8 mouse cellular contexts compared by ENCODE assay signal in the genomic region with DNA sequence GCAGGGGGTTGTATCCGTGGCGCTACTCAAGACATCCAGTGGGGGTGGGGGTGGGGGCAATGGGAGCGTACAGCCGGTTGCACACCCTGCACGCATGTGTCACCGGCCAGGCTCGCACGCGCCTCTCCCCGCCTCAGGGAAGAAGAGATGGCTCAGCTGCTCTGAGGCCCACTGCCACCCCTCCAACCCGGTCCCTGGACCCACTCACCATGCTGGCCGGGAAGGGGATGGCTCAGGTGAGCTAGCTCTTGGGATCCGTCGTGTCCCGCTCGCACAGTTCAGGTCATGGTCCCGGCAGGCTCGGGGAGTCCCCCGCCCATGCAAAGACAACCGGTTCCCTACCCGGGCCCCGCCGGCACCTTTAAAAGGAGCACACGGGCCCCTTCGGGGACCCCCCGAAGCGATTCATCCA. TPM values are rescaled to one million over a fixed set of nuclear protein-coding genes. Genes with fewer than 3 reads are reported as not detected.
A peak's percentile ranks its signal among the peaks of the same experiment; 100 is the strongest.
DNase-seq lines count a peak whose midpoint lies in the region; ATAC-seq and TF ChIP-seq lines count a peak whose summit lies in the region.

No protein-coding gene starts in this region.

- ATAC-seq in erythroid progenitor cell, adult 5-6 weeks (replicated peaks; ENCODE audit: low FRiP score, poor library complexity, severe bottlenecking) = peak; percentile 46

- TF ChIP-seq POLR2A in MEL (IDR thresholded peaks at IDR 0.05; ENCODE audit: control insufficient read depth in 1 of 2, insufficient read depth in 1 of 2, low read depth in 1 of 2, low read length in 2 of 2, poor library complexity in 1 of 2) = no peak

- H3K9ac ChIP-seq in MEL (ENCODE audit: control insufficient read depth, low read depth, low read length, poor library complexity, severe bottlenecking) = peak overlapping the region; percentile 93

- peaks cover 13 to 17% of the 10 kb centered on the region in 2 experiments for H3K4me1 ChIP-seq in MEL (ENCODE audit: control insufficient read depth in 1 of 2, insufficient read depth in 2 of 2, low read length in 2 of 2)

- no peaks in the 10 kb centered on the region for H3K9me3 ChIP-seq in MEL (replicated peaks; ENCODE audit: insufficient read depth, low read length)

- peaks cover under 1 to 4% of the 10 kb centered on the region in 2 experiments; a peak in 2 of 4 replicates for H3K27me3 ChIP-seq in MEL (ENCODE audit: control insufficient read depth in 1 of 2, insufficient read depth in 2 of 2, low read length in 2 of 2)

- DNase-seq in MEL (ENCODE audit: low read depth, low spot score) = peak; percentile 75
- DNase-seq in c-Kit-negative CD71-positive TER-119-positive erythroid progenitor cells, embryonic 14.5 days (ENCODE audit: low read depth, low spot score) = peak; percentile 34
- peak; percentile 8 for DNase-seq in heart, postnatal 25 days (ENCODE audit: low spot score)
- peak; percentile 47 to 48 for DNase-seq in layer of hippocampus, postnatal 10 days (ENCODE audit: low spot score in 2 of 2)
- DNase-seq in lung, postnatal 10 days = peak; percentile 51
- DNase-seq in ovary, postnatal 14 days (ENCODE audit: low spot score) = peak; percentile 33
- DNase-seq in thymus, postnatal 4 days = peak; percentile 71

- TF ChIP-seq RAD21 in MEL (IDR thresholded peaks at IDR 0.05; ENCODE audit: low read depth, low read length) = no peak

- intact Hi-C loops in heart, postnatal 25 days (cut with DNase I) = no loop called here

- TF ChIP-seq EP300 in MEL (IDR thresholded peaks at IDR 0.05; ENCODE audit: low read depth in 1 of 2, low read length in 2 of 2) = no peak

- peaks cover 0 to 25% of the 10 kb centered on the region in 2 experiments; a peak in 3 of 4 replicates for H3K36me3 ChIP-seq in MEL (ENCODE audit: control insufficient read depth in 1 of 2, insufficient read depth in 2 of 2, low read length in 2 of 2)

- peak overlapping the region; percentile 90 to 99 for H3K4me3 ChIP-seq in MEL (ENCODE audit: control insufficient read depth in 1 of 2, insufficient read depth in 1 of 2, low read depth in 2 of 2, low read length in 2 of 2)

- H3K27ac ChIP-seq in MEL (ENCODE audit: control insufficient read depth, low read depth, low read length) = peak overlapping the region; percentile 36

- H3K79me2 ChIP-seq in MEL (ENCODE audit: control insufficient read depth, insufficient read depth, low read length, poor library complexity) = peaks cover 48% of the 10 kb centered on the region

- no peak for TF ChIP-seq CTCF in MEL (IDR thresholded peaks at IDR 0.05 in 2 of 3, conservative IDR thresholded peaks at IDR 0.05 in 1 of 3; ENCODE audit: control insufficient read depth in 1 of 3, insufficient read depth in 1 of 3, low read depth in 2 of 3, low read length in 3 of 3, poor library complexity in 1 of 3, severe bottlenecking in 1 of 3)

TF ChIP-seq in MEL, 35 proteins besides CTCF, POLR2A, EP300 and RAD21:
- TF ChIP-seq ZNF384 (IDR thresholded peaks at IDR 0.05; ENCODE audit: low read depth, low read length) (no peak), MAX (IDR thresholded peaks at IDR 0.05; ENCODE audit: low read length) (peak; percentile 77), ZMIZ1 (IDR thresholded peaks at IDR 0.05; ENCODE audit: low read depth, low read length) (no peak), JUND (IDR thresholded peaks at IDR 0.05; ENCODE audit: low read depth, low read length) (no peak), NRF1 (IDR thresholded peaks at IDR 0.05; ENCODE audit: insufficient read depth, low read depth, low read length, poor library complexity, severe bottlenecking) (no peak), RCOR1 (IDR thresholded peaks at IDR 0.05; ENCODE audit: low read depth, low read length) (no peak), ZKSCAN1 (IDR thresholded peaks at IDR 0.05; ENCODE audit: low read depth, low read length) (no peak; the same call in 1 of the 2 replicates), ELF1 (IDR thresholded peaks at IDR 0.05; ENCODE audit: low read depth, low read length) (no peak), KAT2A (conservative IDR thresholded peaks at IDR 0.05; ENCODE audit: low read depth, low read length) (no peak), GABPA (IDR thresholded peaks at IDR 0.05; ENCODE audit: low read depth, low read length) (no peak), BHLHE40 (IDR thresholded peaks at IDR 0.05; ENCODE audit: borderline replicate concordance, low read depth, low read length) (0 out of 2 replicates have a peak, but pooled peaks have one; percentile 12), SIN3A (IDR thresholded peaks at IDR 0.05; ENCODE audit: low read length) (peak; percentile 41; the same call in 1 of the 2 replicates), HCFC1 (IDR thresholded peaks at IDR 0.05; ENCODE audit: low read depth, low read length) (no peak), POLR2AphosphoS2 (IDR thresholded peaks at IDR 0.05; ENCODE audit: low read length) (no peak), TBP (IDR thresholded peaks at IDR 0.05; ENCODE audit: low read depth, low read length) (no peak), CHD2 (IDR thresholded peaks at IDR 0.05; ENCODE audit: low read length) (no peak), CHD1 (IDR thresholded peaks at IDR 0.05; ENCODE audit: low read depth, low read length) (no peak), E2F4 (IDR thresholded peaks at IDR 0.05; ENCODE audit: borderline replicate concordance, low read depth, low read length) (no peak), MEF2A (IDR thresholded peaks at IDR 0.05; ENCODE audit: extremely low read depth, insufficient replicate concordance, low read depth, low read length, poor library complexity, severe bottlenecking) (no peak), GATA1 (IDR thresholded peaks at IDR 0.05; ENCODE audit: low read depth, low read length) (no peak), POLR2AphosphoS5 (IDR thresholded peaks at IDR 0.05; ENCODE audit: borderline replicate concordance, low read depth, low read length) (no peak), SMC3 (IDR thresholded peaks at IDR 0.05; ENCODE audit: low read depth, low read length) (no peak), TAL1 (IDR thresholded peaks at IDR 0.05; ENCODE audit: low read length) (no peak), MAFK (IDR thresholded peaks at IDR 0.05; ENCODE audit: borderline replicate concordance, low read depth, low read length) (no peak), ETS1 (IDR thresholded peaks at IDR 0.05; ENCODE audit: low read depth, low read length) (0 out of 2 replicates have a peak, but pooled peaks have one; percentile 19), MYB (IDR thresholded peaks at IDR 0.05; ENCODE audit: low read depth, low read length) (no peak), NELFE (IDR thresholded peaks at IDR 0.05; ENCODE audit: low read depth, low read length) (no peak), USF1 (IDR thresholded peaks at IDR 0.05; ENCODE audit: low read depth, low read length) (no peak), MYC (IDR thresholded peaks at IDR 0.05; ENCODE audit: low read depth, low read length) (peak; percentile 63; the same call in 1 of the 2 replicates), ZC3H11A (IDR thresholded peaks at IDR 0.05; ENCODE audit: low read depth, low read length) (no peak), UBTF (IDR thresholded peaks at IDR 0.05; ENCODE audit: borderline replicate concordance, insufficient read depth, low read depth, low read length) (no peak), TCF12 (IDR thresholded peaks at IDR 0.05; ENCODE audit: low read depth, low read length) (no peak), MXI1 (IDR thresholded peaks at IDR 0.05; ENCODE audit: low read depth, low read length) (peak; percentile 88), MAZ (IDR thresholded peaks at IDR 0.05; ENCODE audit: low read depth, low read length) (0 out of 2 replicates have a peak, but pooled peaks have one; percentile 12), USF2 (IDR thresholded peaks at IDR 0.05; ENCODE audit: borderline replicate concordance in 1 of 2, insufficient read depth in 1 of 2, low read depth in 1 of 2, low read length in 2 of 2) (no peak)

RNA-seq across cellular contexts. Expression of a gene that starts 0.6 kb away (rescaled TPM):
- total RNA-seq in MEL (2012; rRNA removed) = 88.3 and 89.3 TPM in 2 replicates
- polyA plus RNA-seq in MEL (2012; ENCODE audit: insufficient read depth in 1 of 2, insufficient read length in 2 of 2, low read depth in 1 of 2, low replicate concordance in 2 of 2, missing spikeins in 1 of 2) = 100 to 1,000 TPM; 197 to 365 TPM
- total RNA-seq in erythroid progenitor cell, adult 5-6 weeks (2015; ENCODE audit: low replicate concordance) = 58.4 and 66.2 TPM in 2 replicates
- total RNA-seq in erythroid progenitor cell, adult 5-6 weeks (2017; ENCODE audit: low replicate concordance) = 21.9 and 25.2 TPM in 2 replicates
- 10 to 100 TPM; 19.2 to 23.7 TPM for total RNA-seq in heart, postnatal 25 days (2021)
- total RNA-seq in layer of hippocampus, postnatal 10 days (2021) = 100 to 1,000 TPM; 104 to 106 TPM

Comparison
In these comparisons a context has a peak if more than half of its experiments do, and no peak if none do; other contexts are left out.
1. Peak in every context shown above with its lines: DNase-seq, ATAC-seq, H3K4me3 ChIP-seq and H3K27ac ChIP-seq.
2. DNase-seq: peak in every context shown above with its lines; median percentile 75 in MEL; 71 in thymus, postnatal 4 days; 51 in lung, postnatal 10 days; 48 in layer of hippocampus, postnatal 10 days; 34 in c-Kit-negative CD71-positive TER-119-positive erythroid progenitor cells, embryonic 14.5 days; 33 in ovary, postnatal 14 days; 8 in heart, postnatal 25 days.